Mouse (Mus musculus) lung, adult 2 months (tissue): Measurements from ENCODE around the gene Rab21.

ENCODE experiments used
- CTCF ChIP-seq: fragments of 200-500 bp; IDR thresholded peaks from 2 replicates; pipeline ENCODE4 v1.5.1; 2011; ENCODE audit warnings: mild to moderate bottlenecking, low read length, control low read depth; ENCODE audit not compliant: insufficient read depth
- POLR2A ChIP-seq: fragments of 200-500 bp; IDR thresholded peaks from 2 replicates; pipeline ENCODE4 v1.6.1; 2011; ENCODE audit warnings: low read depth, mild to moderate bottlenecking, control low read depth, low read length, borderline replicate concordance; ENCODE audit errors: extremely low read depth

DNA sequence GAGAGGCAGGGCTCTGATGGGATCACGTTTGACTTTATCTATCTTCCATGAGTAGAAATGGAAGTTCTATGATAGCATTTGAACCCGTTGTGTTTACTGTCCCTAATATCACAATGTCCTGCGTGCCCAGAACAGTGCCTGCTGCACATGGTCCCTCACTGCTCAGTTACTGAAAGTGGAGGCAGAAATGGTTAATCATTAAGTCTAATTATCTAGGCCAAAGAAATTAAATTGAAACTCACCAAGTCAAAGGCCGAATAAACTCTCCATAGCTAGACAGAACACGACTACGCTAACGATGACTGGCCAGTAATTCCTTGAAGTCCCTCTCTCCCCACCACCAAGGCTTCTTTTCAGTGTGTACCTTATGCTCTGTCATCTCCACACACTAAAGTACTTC is 34.1 kb upstream of the Rab21 start:
- TF ChIP-seq POLR2A (no peak), CTCF (no peak)
